Mouse (Mus musculus) thymus, postnatal 36 days (tissue): ENCODE data around the gene Mixl1.
A peak's percentile ranks its signal among the peaks of the same experiment; 100 is the strongest.

Experiments
- DNase-seq, 2 experiments: peaks; one replicate each; pipeline ENCODE4 v3.0.0; 2022; ENCODE audit warnings: mixed read lengths in 2 of 2

The Mixl1 gene

GRCm38 (mm10) chr1:180696626-180697352 lies at the start of gene Mixl1:
Gene Mixl1 (minus strand): TSS chr1:180697034.
- peak; percentile 35 to 55 for DNase-seq

- DNase-seq: no peak
These were observed 32.4 kb upstream of the Mixl1 start for GRCm38 (mm10) chr1:180729231-180729630.

- no peak for DNase-seq
These were observed 29.3 kb upstream of the Mixl1 start for GRCm38 (mm10) chr1:180726183-180726582.

GRCm38 (mm10) chr1:180725704-180726179 lies 28.9 kb upstream of the Mixl1 start, which contains the start of gene Acbd3:
Gene Acbd3 (plus strand): TSS chr1:180726043.
- DNase-seq: peak; percentile 95 to 97

- no peak for DNase-seq
These were observed 26.9 kb upstream of the Mixl1 start for GRCm38 (mm10) chr1:180723701-180724238.

DNA sequence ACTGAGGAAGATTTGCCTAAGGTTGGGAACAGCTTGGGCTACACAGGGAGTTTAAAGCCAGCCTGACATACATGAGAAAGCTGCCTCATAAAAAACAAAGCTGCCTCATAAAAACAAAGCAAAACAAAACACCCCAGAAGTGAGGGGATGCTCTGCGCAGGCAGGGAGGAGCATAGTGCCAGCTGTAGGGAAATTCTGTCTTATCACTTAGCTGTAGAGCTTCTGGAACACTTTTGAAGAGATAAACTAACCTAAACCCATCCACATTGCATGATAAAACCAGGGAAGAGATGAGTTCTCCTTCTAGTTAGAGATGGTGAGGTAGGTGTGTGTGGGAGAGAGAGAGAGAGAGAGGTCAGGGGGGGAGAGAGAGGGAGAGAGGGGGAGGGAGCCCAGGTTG lies 25.8 kb upstream of the Mixl1 start:
- DNase-seq: no peak

- DNase-seq: peak; percentile 85 to 90
These were observed 23.3 kb upstream of the Mixl1 start for GRCm38 (mm10) chr1:180719951-180720689.

- no peak for DNase-seq
These were observed 22.6 kb upstream of the Mixl1 start for GRCm38 (mm10) chr1:180719483-180719882.

- DNase-seq: no peak
These were observed 21.9 kb upstream of the Mixl1 start for GRCm38 (mm10) chr1:180718756-180719155.

DNA sequence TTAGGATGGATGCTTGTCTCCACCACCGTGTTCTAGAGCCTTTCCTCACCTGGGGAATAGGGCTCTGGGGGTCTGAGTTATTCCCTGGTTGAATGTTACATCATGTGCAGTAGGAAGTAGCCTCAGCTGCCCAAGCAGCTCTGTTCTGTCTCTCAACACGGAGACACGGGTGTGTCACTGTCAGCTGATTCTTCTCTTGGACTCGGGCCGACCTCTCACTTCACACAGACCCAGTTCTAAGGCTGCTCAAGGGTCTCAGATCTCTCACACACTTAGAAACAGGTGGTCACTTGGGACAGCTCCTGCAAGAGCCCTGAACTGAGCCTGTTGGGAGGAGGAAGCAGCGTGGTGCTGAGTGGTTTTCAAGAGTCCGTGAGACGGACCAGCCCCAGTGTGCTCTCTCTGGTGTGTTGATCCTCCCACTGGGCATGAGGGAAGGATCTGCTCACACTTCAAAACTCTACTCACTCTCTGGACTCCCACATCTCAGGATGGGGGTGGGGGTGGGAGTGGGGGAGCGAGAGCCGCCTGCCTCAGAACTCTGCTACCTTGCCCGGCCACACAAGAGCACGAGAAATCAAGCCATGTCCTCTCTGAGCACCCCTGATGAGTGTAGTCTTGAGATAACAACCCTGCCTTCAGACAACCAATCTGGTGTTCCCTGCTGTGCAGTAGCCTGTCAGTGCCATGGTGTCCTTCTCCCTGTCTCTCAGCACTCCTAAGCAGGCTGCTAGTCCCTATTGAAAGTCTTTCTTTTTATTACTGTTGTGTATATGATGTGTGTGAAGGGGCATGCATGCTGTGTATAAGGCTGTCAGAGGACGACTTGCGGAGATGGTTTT lies 12.3 kb upstream of the Mixl1 start:
- DNase-seq: no peak

DNA sequence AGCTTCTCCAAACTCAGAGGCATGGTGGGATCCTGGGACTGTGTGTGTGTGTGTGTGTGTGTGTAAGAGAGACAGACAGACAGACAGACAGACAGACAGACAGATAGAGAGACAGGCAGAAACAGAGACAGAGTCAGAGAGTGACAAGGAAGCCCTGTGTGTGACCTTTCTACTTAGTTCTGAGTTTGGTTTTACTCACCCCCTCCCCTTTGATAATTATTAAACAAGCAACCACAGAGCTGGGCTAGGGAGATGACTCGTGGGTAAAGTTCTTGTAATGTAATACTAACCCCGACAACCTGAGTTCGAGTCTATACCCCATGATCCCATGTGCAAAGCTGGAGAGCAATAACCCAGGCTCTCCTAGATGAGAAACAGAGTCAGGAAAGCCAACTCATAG lies 11.0 kb upstream of the Mixl1 start:
- DNase-seq: no peak

DNA sequence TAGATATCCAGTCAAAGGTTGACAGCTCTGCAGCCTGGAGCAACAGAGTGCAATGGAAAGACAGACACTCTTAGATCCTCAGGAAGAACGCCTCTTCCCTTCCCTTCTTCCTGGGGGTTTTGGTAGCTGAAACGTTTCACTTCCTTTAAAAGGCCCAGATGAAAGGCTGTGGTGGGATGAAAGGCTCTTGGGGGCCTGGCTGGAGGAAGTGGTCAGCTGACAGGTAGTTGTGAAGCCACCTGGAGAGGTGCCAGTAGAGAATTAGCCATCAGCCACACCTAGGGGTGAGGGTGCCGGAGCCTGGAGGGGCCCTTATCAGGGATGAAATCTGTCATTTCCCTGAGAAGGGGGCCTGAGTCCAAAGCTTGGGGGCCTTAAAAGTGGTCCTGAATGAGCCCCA lies 10.5 kb upstream of the Mixl1 start:
- DNase-seq: no peak

- peak; percentile 29 to 37 for DNase-seq
These were observed 6.6 kb upstream of the Mixl1 start for GRCm38 (mm10) chr1:180703400-180703799.

- no peak for DNase-seq
These were observed 1.2 kb upstream of the Mixl1 start for GRCm38 (mm10) chr1:180698063-180698462.

GRCm38 (mm10) chr1:180691284-180691683 lies 5.5 kb downstream of the Mixl1 start:
- no peak for DNase-seq
